Mouse (Mus musculus): Measurements from ENCODE around the gene Lrrc7. TPM values are rescaled to one million over a fixed set of nuclear protein-coding genes. Genes with fewer than 3 reads are reported as not detected.

Lrrc7 gene
- polyA plus RNA-seq, 1 experiment, result not detected

DNA sequence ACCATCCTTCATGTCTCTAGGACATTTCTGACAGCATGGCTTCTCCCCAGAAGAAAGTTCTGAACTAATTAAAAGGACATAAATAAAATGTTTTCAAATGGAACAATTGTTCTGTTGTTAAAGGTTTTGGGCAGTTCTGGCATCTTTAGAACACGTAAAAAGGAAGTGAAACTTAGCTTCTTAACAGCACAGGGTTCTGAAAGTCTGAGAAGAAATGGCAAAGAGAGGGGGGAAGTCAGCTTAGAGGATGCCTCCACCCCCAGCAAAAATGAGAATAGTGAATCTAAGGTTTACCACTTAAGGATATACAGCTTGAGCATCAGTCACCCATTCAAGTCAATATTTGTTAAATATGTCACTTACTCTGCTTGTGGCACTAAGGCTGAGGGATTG, 484.6 kb downstream of the Lrrc7 start:
- Histone ChIP-seq H3K9ac (ENCODE audit: low read depth, poor library complexity, severe bottlenecking) (no peak overlapping the region), H3K36me3 (ENCODE audit: control insufficient read depth, insufficient read depth, low read length, poor library complexity, severe bottlenecking) (no peaks in the 10 kb centered on the region), H3K9me3 (replicated peaks; ENCODE audit: control insufficient read depth, insufficient read depth, low read length, poor library complexity, severe bottlenecking) (no peaks in the 10 kb centered on the region), H3K27me3 (ENCODE audit: control insufficient read depth, insufficient read depth, low read length, poor library complexity, severe bottlenecking) (no peaks in the 10 kb centered on the region), H3K27ac (ENCODE audit: insufficient read depth, low read length) (no peak overlapping the region), H3K4me3 (ENCODE audit: low read depth, low read length) (no peak overlapping the region), H3K4me1 (ENCODE audit: control insufficient read depth, insufficient read depth, low read length) (no peaks in the 10 kb centered on the region)
- TF ChIP-seq EP300 (IDR thresholded peaks at IDR 0.05; ENCODE audit: insufficient read depth, low read depth, low read length), result no peak

DNA sequence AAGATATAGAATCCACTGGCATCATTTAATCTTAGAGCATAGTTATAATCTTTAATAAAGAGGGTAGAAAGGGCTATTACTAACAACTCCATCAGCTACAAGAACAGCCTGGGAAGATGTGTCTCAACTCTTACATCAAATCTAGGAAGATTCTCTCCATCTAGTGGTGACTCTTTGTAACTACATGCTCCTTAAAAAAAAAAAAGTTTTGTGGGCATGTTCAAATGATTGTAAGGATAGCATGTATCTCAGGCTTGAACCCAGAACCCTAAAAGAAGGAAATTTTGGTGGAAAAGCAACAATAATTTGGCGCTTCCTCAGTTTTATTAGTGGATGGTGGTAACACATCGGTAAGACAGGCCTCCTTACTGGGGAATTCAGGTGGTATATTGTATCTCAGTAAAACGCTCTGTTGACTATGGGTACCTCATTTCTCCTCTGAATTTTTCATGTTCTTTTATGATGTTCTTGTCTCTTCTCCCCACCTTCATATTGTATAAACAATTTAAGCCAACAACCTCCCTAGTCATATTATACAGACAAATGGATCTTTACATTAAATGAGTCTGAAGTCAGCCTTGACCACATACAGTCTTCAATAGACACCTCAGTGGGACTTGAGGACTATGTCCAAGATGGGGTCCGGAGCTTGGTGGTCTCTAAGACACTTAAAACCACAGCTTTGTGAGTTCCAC, 485.2 kb downstream of the Lrrc7 start:
- Histone ChIP-seq H3K27ac (ENCODE audit: insufficient read depth, low read length) (no peak overlapping the region), H3K9me3 (replicated peaks; ENCODE audit: control insufficient read depth, insufficient read depth, low read length, poor library complexity, severe bottlenecking) (no peaks in the 10 kb centered on the region), H3K27me3 (ENCODE audit: control insufficient read depth, insufficient read depth, low read length, poor library complexity, severe bottlenecking) (no peaks in the 10 kb centered on the region), H3K36me3 (ENCODE audit: control insufficient read depth, insufficient read depth, low read length, poor library complexity, severe bottlenecking) (no peaks in the 10 kb centered on the region), H3K4me1 (ENCODE audit: control insufficient read depth, insufficient read depth, low read length) (no peaks in the 10 kb centered on the region), H3K9ac (ENCODE audit: low read depth, poor library complexity, severe bottlenecking) (no peak overlapping the region), H3K4me3 (ENCODE audit: low read depth, low read length) (no peak overlapping the region)
- no peak for TF ChIP-seq EP300 (IDR thresholded peaks at IDR 0.05; ENCODE audit: insufficient read depth, low read depth, low read length)
- TF ChIP-seq CTCF (IDR thresholded peaks at IDR 0.05; ENCODE audit: low read depth, low read length), result no peak
- TF ChIP-seq POLR2A (IDR thresholded peaks at IDR 0.05; ENCODE audit: insufficient read depth, low read length), result no peak

DNA sequence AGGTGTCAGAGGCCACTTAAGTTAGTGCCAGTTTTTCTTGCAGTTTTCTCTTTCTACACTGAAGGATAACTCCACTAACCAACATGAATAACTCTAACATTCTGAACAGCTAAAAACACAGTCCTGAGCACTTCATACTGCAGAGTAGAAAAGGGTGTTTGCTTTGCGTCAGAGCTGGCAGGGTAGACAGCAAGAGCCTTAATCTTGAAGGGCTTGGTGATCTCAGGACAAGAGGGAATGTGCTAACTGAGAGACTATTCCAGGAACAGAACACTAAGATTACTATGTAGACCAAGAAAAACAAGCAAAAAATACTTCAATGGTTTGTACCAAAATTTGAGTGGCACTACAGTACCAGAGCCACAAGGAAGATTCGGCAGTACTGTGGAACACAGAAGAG, 487.0 kb downstream of the Lrrc7 start:
- Histone ChIP-seq H3K4me3 (ENCODE audit: low read depth, low read length) (no peak overlapping the region), H3K4me1 (ENCODE audit: control insufficient read depth, insufficient read depth, low read length) (no peaks in the 10 kb centered on the region), H3K27ac (ENCODE audit: insufficient read depth, low read length) (no peak overlapping the region), H3K9me3 (replicated peaks; ENCODE audit: control insufficient read depth, insufficient read depth, low read length, poor library complexity, severe bottlenecking) (no peaks in the 10 kb centered on the region), H3K27me3 (ENCODE audit: control insufficient read depth, insufficient read depth, low read length, poor library complexity, severe bottlenecking) (no peaks in the 10 kb centered on the region), H3K9ac (ENCODE audit: low read depth, poor library complexity, severe bottlenecking) (no peak overlapping the region), H3K36me3 (ENCODE audit: control insufficient read depth, insufficient read depth, low read length, poor library complexity, severe bottlenecking) (no peaks in the 10 kb centered on the region)
- TF ChIP-seq CTCF (IDR thresholded peaks at IDR 0.05; ENCODE audit: low read depth, low read length), result no peak

- no peak overlapping the region for H3K9ac ChIP-seq (ENCODE audit: low read depth, poor library complexity, severe bottlenecking)
- no peak overlapping the region for H3K4me3 ChIP-seq (ENCODE audit: low read depth, low read length)
- no peaks in the 10 kb centered on the region for H3K4me1 ChIP-seq (ENCODE audit: control insufficient read depth, insufficient read depth, low read length)
- H3K36me3 ChIP-seq (ENCODE audit: control insufficient read depth, insufficient read depth, low read length, poor library complexity, severe bottlenecking), result peaks cover 14% of the 10 kb centered on the region
- TF ChIP-seq CTCF (IDR thresholded peaks at IDR 0.05; ENCODE audit: low read depth, low read length) (no peak), POLR2A (IDR thresholded peaks at IDR 0.05; ENCODE audit: insufficient read depth, low read length) (no peak), EP300 (IDR thresholded peaks at IDR 0.05; ENCODE audit: insufficient read depth, low read depth, low read length) (no peak)
- no peaks in the 10 kb centered on the region for H3K27me3 ChIP-seq (ENCODE audit: control insufficient read depth, insufficient read depth, low read length, poor library complexity, severe bottlenecking)
- H3K9me3 ChIP-seq (replicated peaks; ENCODE audit: control insufficient read depth, insufficient read depth, low read length, poor library complexity, severe bottlenecking), result no peaks in the 10 kb centered on the region
- H3K27ac ChIP-seq (ENCODE audit: insufficient read depth, low read length), result no peak overlapping the region
Observed at GRCm38 (mm10) chr3:158068613-158069263, 493.3 kb downstream of the Lrrc7 start.

DNA sequence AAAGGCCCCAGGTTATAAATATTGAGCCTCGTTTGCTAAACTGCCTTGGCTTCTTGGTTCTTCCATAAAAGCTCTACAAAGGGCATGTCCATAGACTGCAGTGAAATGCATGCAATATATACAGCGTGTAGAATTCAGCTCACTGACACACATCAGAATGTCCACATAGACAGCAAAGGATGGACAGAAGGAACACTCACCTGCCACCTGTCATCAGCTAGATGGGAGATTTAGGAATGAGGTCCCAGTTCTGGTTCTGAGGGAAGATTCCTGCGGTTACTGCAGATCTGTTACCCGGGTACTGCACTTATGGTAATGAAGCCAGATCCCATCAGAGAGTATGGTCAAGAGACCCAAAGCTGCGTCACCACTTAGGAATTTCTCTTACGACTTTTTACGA, 494.1 kb downstream of the Lrrc7 start:
- H3K27ac ChIP-seq (ENCODE audit: insufficient read depth, low read length), result no peak overlapping the region
- no peaks in the 10 kb centered on the region for H3K27me3 ChIP-seq (ENCODE audit: control insufficient read depth, insufficient read depth, low read length, poor library complexity, severe bottlenecking)
- TF ChIP-seq POLR2A (IDR thresholded peaks at IDR 0.05; ENCODE audit: insufficient read depth, low read length) (no peak), CTCF (IDR thresholded peaks at IDR 0.05; ENCODE audit: low read depth, low read length) (no peak), EP300 (IDR thresholded peaks at IDR 0.05; ENCODE audit: insufficient read depth, low read depth, low read length) (no peak)
- H3K36me3 ChIP-seq (ENCODE audit: control insufficient read depth, insufficient read depth, low read length, poor library complexity, severe bottlenecking), result peaks cover 14% of the 10 kb centered on the region
- no peak overlapping the region for H3K4me3 ChIP-seq (ENCODE audit: low read depth, low read length)
- H3K9me3 ChIP-seq (replicated peaks; ENCODE audit: control insufficient read depth, insufficient read depth, low read length, poor library complexity, severe bottlenecking), result no peaks in the 10 kb centered on the region
- H3K9ac ChIP-seq (ENCODE audit: low read depth, poor library complexity, severe bottlenecking), result no peak overlapping the region
- H3K4me1 ChIP-seq (ENCODE audit: control insufficient read depth, insufficient read depth, low read length), result no peaks in the 10 kb centered on the region

DNA sequence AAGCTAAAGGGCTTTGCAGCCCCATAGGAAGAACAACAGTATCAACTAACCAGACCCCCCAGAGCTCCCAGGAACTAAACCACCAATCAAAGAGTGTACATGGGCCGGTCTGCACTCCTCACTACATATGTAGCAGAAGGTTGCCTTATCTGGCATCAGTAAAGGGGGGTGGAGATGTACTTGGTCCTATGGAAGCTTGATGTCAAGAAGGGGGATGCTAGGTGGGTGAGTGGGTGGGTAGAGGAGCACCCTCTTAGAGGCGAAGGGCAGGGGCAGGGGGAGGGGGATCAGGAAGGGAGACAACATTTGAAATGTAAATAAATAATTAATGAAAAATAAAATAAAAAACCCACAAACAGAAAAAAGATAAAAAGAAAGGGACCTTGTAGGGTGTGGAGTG, 496.8 kb downstream of the Lrrc7 start:
- Histone ChIP-seq H3K27me3 (ENCODE audit: control insufficient read depth, insufficient read depth, low read length, poor library complexity, severe bottlenecking) (no peaks in the 10 kb centered on the region), H3K9ac (ENCODE audit: low read depth, poor library complexity, severe bottlenecking) (no peak overlapping the region), H3K4me1 (ENCODE audit: control insufficient read depth, insufficient read depth, low read length) (no peaks in the 10 kb centered on the region), H3K9me3 (replicated peaks; ENCODE audit: control insufficient read depth, insufficient read depth, low read length, poor library complexity, severe bottlenecking) (no peaks in the 10 kb centered on the region), H3K36me3 (ENCODE audit: control insufficient read depth, insufficient read depth, low read length, poor library complexity, severe bottlenecking) (peaks cover 17% of the 10 kb centered on the region), H3K27ac (ENCODE audit: insufficient read depth, low read length) (no peak overlapping the region), H3K4me3 (ENCODE audit: low read depth, low read length) (no peak overlapping the region)
- no peak for TF ChIP-seq POLR2A (IDR thresholded peaks at IDR 0.05; ENCODE audit: insufficient read depth, low read length)
- no peak for TF ChIP-seq CTCF (IDR thresholded peaks at IDR 0.05; ENCODE audit: low read depth, low read length)
- TF ChIP-seq EP300 (IDR thresholded peaks at IDR 0.05; ENCODE audit: insufficient read depth, low read depth, low read length), result no peak

Data from ES-Bruce4 (cell line).